Mouse (Mus musculus): ENCODE measurements at regions not wholly inside any gene's neighbourhood (a gene's known extent, or its start where the extent isn't known, plus 50 kb on each side); places are given as distances from the start of the nearest gene placed in this dataset.
A peak's percentile ranks its signal among the peaks of the same experiment; 100 is the strongest.
"Not testable (repeated sequence)": the region's sequence is repeated elsewhere in the genome, so short reads cannot be mapped to it uniquely, and the experiment has no call there.

GRCm38 (mm10) chr13:69129056-69129620 lies 129.8 kb upstream of the Adcy2 start:
- Histone ChIP-seq H3K4me3 (ENCODE audit: insufficient read depth, low read depth, low read length) (no peak overlapping the region), H3K36me3 (ENCODE audit: control insufficient read depth, insufficient read depth, low read length) (no peaks in the 10 kb centered on the region), H3K9ac (ENCODE audit: low read depth, low read length) (no peak overlapping the region), H3K4me1 (ENCODE audit: control insufficient read depth, insufficient read depth, low read length) (no peaks in the 10 kb centered on the region), H3K27me3 (ENCODE audit: control insufficient read depth, insufficient read depth, low read length) (no peaks in the 10 kb centered on the region), H3K27ac (replicated peaks; ENCODE audit: insufficient read depth, low read depth, low read length) (no peak overlapping the region), H3K79me2 (ENCODE audit: control insufficient read depth, insufficient read depth, low read length) (no peaks in the 10 kb centered on the region)
- DNase-seq (ENCODE audit: extremely low read depth, low read depth, low spot score), result no peak
- no peak for TF ChIP-seq CTCF (IDR thresholded peaks at IDR 0.05; ENCODE audit: low read depth, low read length)
- TF ChIP-seq POLR2A (IDR thresholded peaks at IDR 0.05; ENCODE audit: extremely low read depth, insufficient read depth, low read length), result no peak
- 83% methylated on average over 8 of the region's 8 CpGs for whole genome bisulfite sequencing

- no peak overlapping the region for H3K4me3 ChIP-seq (ENCODE audit: insufficient read depth, low read depth, low read length)
- TF ChIP-seq POLR2A (IDR thresholded peaks at IDR 0.05; ENCODE audit: extremely low read depth, insufficient read depth, low read length), result no peak
- no peak for TF ChIP-seq CTCF (IDR thresholded peaks at IDR 0.05; ENCODE audit: low read depth, low read length)
- no peak overlapping the region for H3K27ac ChIP-seq (replicated peaks; ENCODE audit: insufficient read depth, low read depth, low read length)
- H3K79me2 ChIP-seq (ENCODE audit: control insufficient read depth, insufficient read depth, low read length), result no peaks in the 10 kb centered on the region
- H3K9ac ChIP-seq (ENCODE audit: low read depth, low read length), result no peak overlapping the region
- H3K27me3 ChIP-seq (ENCODE audit: control insufficient read depth, insufficient read depth, low read length), result no peaks in the 10 kb centered on the region
- H3K36me3 ChIP-seq (ENCODE audit: control insufficient read depth, insufficient read depth, low read length), result no peaks in the 10 kb centered on the region
- WGBS, result 69% methylated on average over 3 of the region's 3 CpGs
- DNase-seq (ENCODE audit: extremely low read depth, low read depth, low spot score), result no peak
- H3K4me1 ChIP-seq (ENCODE audit: control insufficient read depth, insufficient read depth, low read length), result no peaks in the 10 kb centered on the region
Observed at GRCm38 (mm10) chr13:69127522-69127921, 128.2 kb upstream of the Adcy2 start.

- DNase-seq (ENCODE audit: extremely low read depth, low read depth, low spot score); H3K27ac ChIP-seq (replicated peaks; ENCODE audit: insufficient read depth, low read depth, low read length): not testable (repeated sequence)
- 95% methylated on average over 8 of the region's 8 CpGs for WGBS
Observed at GRCm38 (mm10) chr13:69118743-69119142, 119.4 kb upstream of the Adcy2 start.

GRCm38 (mm10) chr13:69109168-69109567 lies 109.8 kb upstream of the Adcy2 start:
- Histone ChIP-seq H3K36me3 (ENCODE audit: control insufficient read depth, insufficient read depth, low read length) (no peaks in the 10 kb centered on the region), H3K27ac (replicated peaks; ENCODE audit: insufficient read depth, low read depth, low read length) (no peak overlapping the region), H3K27me3 (ENCODE audit: control insufficient read depth, insufficient read depth, low read length) (no peaks in the 10 kb centered on the region), H3K9ac (ENCODE audit: low read depth, low read length) (no peak overlapping the region), H3K79me2 (ENCODE audit: control insufficient read depth, insufficient read depth, low read length) (no peaks in the 10 kb centered on the region), H3K4me3 (ENCODE audit: insufficient read depth, low read depth, low read length) (no peak overlapping the region), H3K4me1 (ENCODE audit: control insufficient read depth, insufficient read depth, low read length) (no peaks in the 10 kb centered on the region)
- TF ChIP-seq CTCF (IDR thresholded peaks at IDR 0.05; ENCODE audit: low read depth, low read length) (no peak), POLR2A (IDR thresholded peaks at IDR 0.05; ENCODE audit: extremely low read depth, insufficient read depth, low read length) (no peak)
- no peak for DNase-seq (ENCODE audit: extremely low read depth, low read depth, low spot score)
- 69% methylated on average over 2 of the region's 2 CpGs for WGBS

More at GRCm38 (mm10) chr13:69118743-69119142, 119.4 kb upstream of the Adcy2 start:
- not testable (repeated sequence) for H3K9ac ChIP-seq (ENCODE audit: low read depth, low read length); H3K4me3 ChIP-seq (ENCODE audit: insufficient read depth, low read depth, low read length); H3K4me1 ChIP-seq (ENCODE audit: control insufficient read depth, insufficient read depth, low read length); H3K79me2 ChIP-seq (ENCODE audit: control insufficient read depth, insufficient read depth, low read length); H3K27me3 ChIP-seq (ENCODE audit: control insufficient read depth, insufficient read depth, low read length); H3K36me3 ChIP-seq (ENCODE audit: control insufficient read depth, insufficient read depth, low read length)

- H3K27ac ChIP-seq (replicated peaks; ENCODE audit: insufficient read depth, low read depth, low read length), result no peak overlapping the region
- no peak overlapping the region for H3K4me3 ChIP-seq (ENCODE audit: insufficient read depth, low read depth, low read length)
- H3K27me3 ChIP-seq (ENCODE audit: control insufficient read depth, insufficient read depth, low read length), result no peaks in the 10 kb centered on the region
- TF ChIP-seq CTCF (IDR thresholded peaks at IDR 0.05; ENCODE audit: low read depth, low read length) (peak; percentile 47; the same call in 1 of the 2 replicates), POLR2A (IDR thresholded peaks at IDR 0.05; ENCODE audit: extremely low read depth, insufficient read depth, low read length) (no peak)
- DNase-seq (ENCODE audit: extremely low read depth, low read depth, low spot score), result peak; percentile 67
- H3K36me3 ChIP-seq (ENCODE audit: control insufficient read depth, insufficient read depth, low read length), result no peaks in the 10 kb centered on the region
- 28% methylated on average over 1 of the region's 1 CpGs for WGBS
- no peaks in the 10 kb centered on the region for H3K4me1 ChIP-seq (ENCODE audit: control insufficient read depth, insufficient read depth, low read length)
- no peaks in the 10 kb centered on the region for H3K79me2 ChIP-seq (ENCODE audit: control insufficient read depth, insufficient read depth, low read length)
- H3K9ac ChIP-seq (ENCODE audit: low read depth, low read length), result no peak overlapping the region
Observed at GRCm38 (mm10) chr13:69086613-69087012, 87.3 kb upstream of the Adcy2 start.

- DNase-seq (ENCODE audit: extremely low read depth, low read depth, low spot score), result no peak
- no peaks in the 10 kb centered on the region for H3K36me3 ChIP-seq (ENCODE audit: control insufficient read depth, insufficient read depth, low read length)
- no peak overlapping the region for H3K27ac ChIP-seq (replicated peaks; ENCODE audit: insufficient read depth, low read depth, low read length)
- no peaks in the 10 kb centered on the region for H3K79me2 ChIP-seq (ENCODE audit: control insufficient read depth, insufficient read depth, low read length)
- no peaks in the 10 kb centered on the region for H3K27me3 ChIP-seq (ENCODE audit: control insufficient read depth, insufficient read depth, low read length)
- no peak overlapping the region for H3K4me3 ChIP-seq (ENCODE audit: insufficient read depth, low read depth, low read length)
- H3K4me1 ChIP-seq (ENCODE audit: control insufficient read depth, insufficient read depth, low read length), result peaks cover 2% of the 10 kb centered on the region
- TF ChIP-seq POLR2A (IDR thresholded peaks at IDR 0.05; ENCODE audit: extremely low read depth, insufficient read depth, low read length) (no peak), CTCF (IDR thresholded peaks at IDR 0.05; ENCODE audit: low read depth, low read length) (no peak)
- no peak overlapping the region for H3K9ac ChIP-seq (ENCODE audit: low read depth, low read length)
Observed at GRCm38 (mm10) chr13:69070336-69070735, 71.0 kb upstream of the Adcy2 start.
